Mouse (Mus musculus): ENCODE results near the gene Nacc1.

The Nacc1 gene

GRCm38 (mm10) chr8:84687705-84688100, at the start of gene Nacc1:
Gene Nacc1, minus strand, starts transcription at chr8:84687862.
- peak; percentile 56 to 78 for DNase-seq (ENCODE audit: low read depth in 1 of 2, low spot score in 2 of 2)

GRCm38 (mm10) chr8:84736521-84736920, 48.9 kb upstream of the Nacc1 start:
- no peak for DNase-seq (ENCODE audit: low read depth in 1 of 2, low spot score in 2 of 2)

- DNase-seq (ENCODE audit: low read depth in 1 of 2, low spot score in 2 of 2) = no peak
Measured at GRCm38 (mm10) chr8:84735597-84735996, 47.9 kb upstream of the Nacc1 start.

- DNase-seq (ENCODE audit: low read depth in 1 of 2, low spot score in 2 of 2) = no peak
Measured at GRCm38 (mm10) chr8:84734680-84735079, 47.0 kb upstream of the Nacc1 start.

GRCm38 (mm10) chr8:84733959-84734358, 46.3 kb upstream of the Nacc1 start:
- no peak for DNase-seq (ENCODE audit: low read depth in 1 of 2, low spot score in 2 of 2)

GRCm38 (mm10) chr8:84732996-84733395, 45.3 kb upstream of the Nacc1 start:
- DNase-seq (ENCODE audit: low read depth in 1 of 2, low spot score in 2 of 2) = no peak

GRCm38 (mm10) chr8:84732545-84732944, 44.9 kb upstream of the Nacc1 start:
- DNase-seq (ENCODE audit: low read depth in 1 of 2, low spot score in 2 of 2) = no peak

GRCm38 (mm10) chr8:84731371-84732177, 43.9 kb upstream of the Nacc1 start:
- DNase-seq (ENCODE audit: low read depth in 1 of 2, low spot score in 2 of 2) = no peak

GRCm38 (mm10) chr8:84730541-84731370, 43.1 kb upstream of the Nacc1 start:
- DNase-seq (ENCODE audit: low read depth in 1 of 2, low spot score in 2 of 2) = no peak

GRCm38 (mm10) chr8:84729921-84730362, 42.3 kb upstream of the Nacc1 start:
- DNase-seq (ENCODE audit: low read depth in 1 of 2, low spot score in 2 of 2) = no peak

GRCm38 (mm10) chr8:84728474-84728873, 40.8 kb upstream of the Nacc1 start:
- no peak for DNase-seq (ENCODE audit: low read depth in 1 of 2, low spot score in 2 of 2)

GRCm38 (mm10) chr8:84725941-84726259, 38.2 kb upstream of the Nacc1 start:
- DNase-seq (ENCODE audit: low read depth in 1 of 2, low spot score in 2 of 2) = peak in 1 of 2 experiments; percentile 26

- DNase-seq (ENCODE audit: low read depth in 1 of 2, low spot score in 2 of 2) = no peak
Measured at GRCm38 (mm10) chr8:84725246-84725940, 37.7 kb upstream of the Nacc1 start.

GRCm38 (mm10) chr8:84724683-84725082, 37.0 kb upstream of the Nacc1 start:
- DNase-seq (ENCODE audit: low read depth in 1 of 2, low spot score in 2 of 2) = no peak

GRCm38 (mm10) chr8:84723571-84723900, 35.9 kb upstream of the Nacc1 start:
- DNase-seq (ENCODE audit: low read depth in 1 of 2, low spot score in 2 of 2) = no peak

- DNase-seq (ENCODE audit: low read depth in 1 of 2, low spot score in 2 of 2) = peak in 1 of 2 experiments; percentile 66
Measured at GRCm38 (mm10) chr8:84722850-84723570, 35.3 kb upstream of the Nacc1 start, which contains the start of gene G430095P16Rik. Gene G430095P16Rik, plus strand, starts transcription at chr8:84723007.

- DNase-seq (ENCODE audit: low read depth in 1 of 2, low spot score in 2 of 2) = no peak
Measured at GRCm38 (mm10) chr8:84722530-84722849, 34.8 kb upstream of the Nacc1 start.

GRCm38 (mm10) chr8:84718959-84719690, 31.5 kb upstream of the Nacc1 start:
- DNase-seq (ENCODE audit: low read depth in 1 of 2, low spot score in 2 of 2) = no peak

GRCm38 (mm10) chr8:84718476-84718875, 30.8 kb upstream of the Nacc1 start:
- DNase-seq (ENCODE audit: low read depth in 1 of 2, low spot score in 2 of 2) = no peak

- DNase-seq (ENCODE audit: low read depth in 1 of 2, low spot score in 2 of 2) = no peak
Measured at GRCm38 (mm10) chr8:84716790-84717189, 29.1 kb upstream of the Nacc1 start.

Measured in monocyte, adult 2 months (primary cell).